Mouse (Mus musculus) forebrain, embryonic 11.5 days (tissue): ENCODE data around the gene Uncx. TPM values are rescaled to one million over a fixed set of nuclear protein-coding genes. Genes with fewer than 3 reads are reported as not detected.

Source experiments
- ATAC-seq: fragments of 200-750 bp; cut with Nextera tagmentation; replicated peaks from 2 replicates; pipeline ENCODE4 v1.8.0; 2017; ENCODE audit warnings: moderate TSS enrichment; ENCODE audit not compliant: low FRiP score
- DNase-seq: peaks from one replicate; pipeline ENCODE4 v3.0.0-alpha.2; 2017; ENCODE audit warnings: low spot score
- H3K27ac ChIP-seq: fragments of 300-500 bp; sonication (generic); 2 replicates; pipeline ENCODE4 v1.5.1; 2014; ENCODE audit warnings: low read depth, low read length
- H3K27me3 ChIP-seq: fragments of 300-500 bp; sonication (generic); 2 replicates; pipeline ENCODE4 v1.6.1; 2014; ENCODE audit warnings: mild to moderate bottlenecking, low read length, mixed read lengths; ENCODE audit not compliant: control insufficient read depth, insufficient read depth
- H3K36me3 ChIP-seq: fragments of 300-500 bp; sonication (generic); 2 replicates; pipeline ENCODE4 v1.6.1; 2014; ENCODE audit warnings: mild to moderate bottlenecking, low read length, moderate library complexity, mixed read lengths; ENCODE audit not compliant: control insufficient read depth, insufficient read depth
- H3K4me1 ChIP-seq: fragments of 300-500 bp; sonication (generic); replicated peaks from 2 replicates; pipeline ENCODE4 v1.6.1; 2014; ENCODE audit warnings: low read length, mixed read lengths; ENCODE audit not compliant: control insufficient read depth, insufficient read depth
- H3K4me2 ChIP-seq: fragments of 300-500 bp; sonication (generic); 2 replicates; pipeline ENCODE4 v1.6.1; 2014; ENCODE audit warnings: low read depth, mild to moderate bottlenecking, low read length, moderate library complexity, mixed read lengths; ENCODE audit not compliant: severe bottlenecking
- H3K4me3 ChIP-seq: fragments of 300-500 bp; sonication (generic); 2 replicates; pipeline ENCODE4 v1.5.1; 2014; ENCODE audit warnings: low read depth, low read length
- H3K9ac ChIP-seq: fragments of 300-500 bp; sonication (generic); 2 replicates; pipeline ENCODE4 v1.6.1; 2014; ENCODE audit warnings: low read length
- H3K9me3 ChIP-seq: fragments of 300-500 bp; sonication (generic); 2 replicates; pipeline ENCODE4 v1.6.1; 2016; ENCODE audit warnings: low read length, mixed read lengths; ENCODE audit not compliant: control insufficient read depth
- WGBS: fragments of 180-500 bp; shearing (Covaris S2); extraction: QIAGEN DNeasy Blood & Tissue Kit; methylation state at CpG from one replicate; pipeline ENCODE4 v1.1.7; 2014; 5-methylcytosine and 5-hydroxymethylcytosine counted together
- polyA plus RNA-seq: library from polyadenylated mRNA; unstranded; fragments of >200 nt; fragmentation: Nextera tagmentation; extraction: Ambion mirVana; gene quantifications from 2 replicates; pipeline ENCODE4 v1.2.1, GENCODE M21; 2014

The Uncx gene
- polyA plus RNA-seq, 1 experiment from 2014 or later, result 28.2 TPM

DNA sequence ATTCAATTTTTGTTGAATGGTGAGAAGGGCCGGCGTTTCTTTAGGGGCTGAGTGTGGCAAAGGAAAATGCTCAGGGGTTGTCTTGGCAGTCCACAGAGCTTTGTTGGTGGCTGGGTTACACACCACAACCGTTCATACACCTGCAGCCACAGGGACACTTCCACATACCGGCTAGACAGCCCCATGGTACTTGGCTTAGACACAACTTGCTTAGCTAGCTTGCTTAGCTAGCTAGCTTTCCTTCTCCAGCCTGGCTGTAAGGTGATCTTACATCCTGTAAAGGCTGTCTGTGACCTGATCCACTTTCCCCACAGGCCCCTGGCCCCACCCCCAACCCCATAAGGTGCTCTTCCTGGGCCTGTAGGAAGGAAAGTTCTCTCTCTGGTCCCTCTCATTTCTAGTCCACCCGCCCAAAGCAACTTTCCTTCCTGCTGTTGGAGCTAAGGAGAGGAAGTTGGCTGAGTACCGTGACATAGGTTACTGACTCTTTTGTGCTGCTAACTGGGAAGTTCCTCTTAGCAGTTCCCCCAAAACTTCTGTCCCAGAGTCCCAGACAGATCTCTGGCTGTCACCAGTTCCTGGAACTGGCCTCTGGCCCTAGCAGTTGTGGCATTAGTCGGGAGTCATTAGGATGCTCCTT is 12.3 kb downstream of the Uncx start:
- DNase-seq (no peak), ATAC-seq (no peak)
- H3K9ac ChIP-seq, result no peak overlapping the region
- H3K4me2 ChIP-seq, result no peak overlapping the region
- no peak overlapping the region for H3K27ac ChIP-seq
- H3K4me3 ChIP-seq, result no peak overlapping the region
- H3K4me1 ChIP-seq, result peaks cover 29% of the 10 kb centered on the region
- WGBS, result 3% methylated on average over 7 of the region's 7 CpGs
- no peaks in the 10 kb centered on the region for H3K36me3 ChIP-seq
- H3K27me3 ChIP-seq, result peaks cover 89% of the 10 kb centered on the region
- H3K9me3 ChIP-seq, result no peaks in the 10 kb centered on the region

DNA sequence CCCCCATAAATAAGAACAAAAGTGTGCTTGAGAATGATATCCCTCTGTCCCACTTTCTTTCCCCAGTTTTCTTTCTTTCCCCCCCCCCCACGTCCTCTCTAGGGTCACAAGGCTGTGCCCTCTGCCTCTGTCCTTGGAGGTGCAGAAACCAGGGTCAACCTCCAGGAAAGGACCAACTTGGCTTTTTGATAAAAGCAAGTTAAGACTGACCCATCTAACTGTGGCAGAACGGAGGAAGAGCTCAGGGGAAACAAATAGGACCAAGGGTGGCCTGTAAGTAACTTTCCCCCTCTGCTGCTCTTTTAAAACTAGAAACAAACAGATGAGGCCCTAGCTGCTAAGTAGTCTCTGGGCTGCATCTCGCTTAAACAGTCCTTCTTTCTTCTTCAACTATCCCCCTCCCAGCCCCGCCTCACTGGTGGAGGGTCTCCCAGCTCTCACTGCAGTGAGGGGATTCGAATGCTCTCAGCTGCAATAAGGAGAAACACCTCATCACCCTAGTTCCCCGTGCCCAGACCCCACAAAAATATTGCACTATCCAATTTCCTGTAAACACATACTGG is 12.9 kb downstream of the Uncx start:
- Histone ChIP-seq H3K4me1 (peaks cover 27% of the 10 kb centered on the region), H3K4me2 (no peak overlapping the region), H3K4me3 (no peak overlapping the region), H3K27me3 (peaks cover 84% of the 10 kb centered on the region), H3K9ac (no peak overlapping the region), H3K27ac (no peak overlapping the region), H3K36me3 (no peaks in the 10 kb centered on the region), H3K9me3 (no peaks in the 10 kb centered on the region)
- WGBS, result 1% methylated on average over 6 of the region's 6 CpGs
- ATAC-seq (no peak), DNase-seq (no peak)

DNA sequence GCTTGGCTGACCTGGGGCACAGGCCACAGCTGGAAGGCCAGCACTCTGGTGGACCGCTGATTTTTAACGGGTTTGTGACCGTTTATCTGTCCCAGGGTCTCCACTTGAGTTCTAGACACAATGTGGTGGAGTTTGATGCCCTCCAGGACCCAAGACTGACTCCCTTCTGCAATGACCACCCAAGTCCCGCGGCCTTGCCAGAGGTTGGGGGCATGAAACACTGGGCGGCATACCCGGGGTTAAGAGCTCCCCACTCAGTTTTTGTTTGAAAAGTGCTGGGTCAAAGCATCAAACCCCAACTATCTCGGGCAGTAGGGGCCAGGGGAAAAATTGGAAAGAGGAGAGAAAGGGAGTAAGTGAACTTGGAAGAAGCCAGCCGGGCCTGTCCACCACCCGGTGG is 13.8 kb downstream of the Uncx start:
- Histone ChIP-seq H3K9me3 (no peaks in the 10 kb centered on the region), H3K27ac (no peak overlapping the region), H3K4me3 (no peak overlapping the region), H3K9ac (no peak overlapping the region), H3K4me2 (no peak overlapping the region), H3K4me1 (peaks cover 26% of the 10 kb centered on the region), H3K27me3 (peaks cover 75% of the 10 kb centered on the region), H3K36me3 (no peaks in the 10 kb centered on the region)
- ATAC-seq, result no peak
- WGBS, result 2% methylated on average over 10 of the region's 10 CpGs
- DNase-seq, result no peak

DNA sequence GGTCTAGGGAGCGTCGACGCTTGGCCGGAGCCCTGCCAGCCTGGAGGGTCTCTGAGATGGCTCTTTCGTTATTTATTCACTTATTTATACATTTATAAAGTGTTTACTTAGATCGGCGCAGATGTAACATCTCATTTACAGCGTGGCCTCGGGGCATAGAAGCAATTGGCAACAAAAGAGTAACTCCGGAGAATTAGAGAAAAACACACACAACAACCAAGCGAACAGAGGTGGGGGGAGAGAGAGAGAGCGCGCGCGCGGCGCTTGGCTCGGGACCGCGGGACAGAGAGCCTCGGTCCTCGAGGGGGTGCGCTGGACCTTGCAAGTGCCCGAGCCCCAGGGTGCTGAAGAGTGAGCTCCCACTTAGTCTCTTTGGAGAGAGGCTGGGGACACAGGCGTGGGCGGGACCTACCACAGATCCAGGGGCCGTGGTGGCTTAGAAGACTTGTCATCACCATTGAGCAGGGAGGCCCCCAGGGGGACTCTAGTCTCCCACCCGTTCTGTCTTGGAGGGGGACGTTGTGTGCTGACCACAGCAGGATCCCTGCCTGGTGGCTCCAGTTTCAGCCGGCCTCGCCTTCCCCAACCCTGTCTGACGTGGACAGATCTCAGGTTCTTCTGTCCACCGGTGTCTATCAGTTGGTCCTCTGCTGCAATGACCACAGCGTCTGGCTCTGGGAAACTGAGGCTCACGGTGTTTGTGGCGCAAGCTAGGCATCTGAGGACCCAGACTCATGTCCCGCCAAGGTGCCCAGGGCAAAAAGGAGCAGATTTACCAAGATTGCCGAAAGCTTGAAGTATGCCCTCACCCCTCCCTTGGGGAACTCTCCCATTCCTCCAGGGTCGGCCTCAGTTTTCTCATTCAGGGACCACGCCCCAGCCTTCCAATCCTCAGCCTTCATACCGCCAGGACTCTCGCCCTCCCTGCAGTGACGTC is 14.5 kb downstream of the Uncx start:
- H3K4me3 ChIP-seq, result no peak overlapping the region
- ATAC-seq, result peak; percentile 34

DNA sequence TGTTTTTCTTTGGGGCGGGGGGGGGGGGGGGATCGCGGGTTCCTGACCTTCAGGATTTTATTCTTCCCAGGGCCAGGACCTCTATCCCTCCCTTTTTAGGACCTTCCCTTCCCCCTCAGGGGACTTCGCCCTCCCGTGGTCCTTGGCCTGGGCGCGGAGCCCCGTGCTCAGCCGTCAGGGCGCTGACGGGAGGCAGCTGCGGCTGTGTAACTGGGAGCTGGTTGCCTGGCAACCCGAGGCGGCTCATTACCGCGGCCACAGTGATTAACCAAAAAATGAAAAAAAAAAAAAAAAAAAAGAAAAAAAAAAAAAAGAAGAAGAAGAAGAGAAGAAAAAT is 15.1 kb downstream of the Uncx start:
- under 1% methylated on average over 16 of the region's 16 CpGs for WGBS
- Histone ChIP-seq H3K4me3 (no peak overlapping the region), H3K36me3 (no peaks in the 10 kb centered on the region), H3K4me1 (peaks cover 22% of the 10 kb centered on the region), H3K4me2 (peak overlapping the region; percentile 33; the same call in 1 of the 2 replicates), H3K9me3 (no peaks in the 10 kb centered on the region), H3K9ac (no peak overlapping the region; the same call in 1 of the 2 replicates), H3K27me3 (peaks cover 65% of the 10 kb centered on the region), H3K27ac (no peak overlapping the region)
- peak; percentile 80 for ATAC-seq
- DNase-seq, result peak; percentile 86

More for the DNA sequence above, 14.5 kb downstream of the Uncx start:
- Histone ChIP-seq H3K4me2 (peak overlapping the region; percentile 33; the same call in 1 of the 2 replicates), H3K4me1 (peaks cover 26% of the 10 kb centered on the region), H3K27ac (no peak overlapping the region), H3K9me3 (no peaks in the 10 kb centered on the region), H3K36me3 (no peaks in the 10 kb centered on the region), H3K9ac (peak overlapping the region; percentile 4; the same call in 1 of the 2 replicates), H3K27me3 (peaks cover 68% of the 10 kb centered on the region)
- under 1% methylated on average over 43 of the region's 43 CpGs for WGBS
- DNase-seq, result no peak

DNA sequence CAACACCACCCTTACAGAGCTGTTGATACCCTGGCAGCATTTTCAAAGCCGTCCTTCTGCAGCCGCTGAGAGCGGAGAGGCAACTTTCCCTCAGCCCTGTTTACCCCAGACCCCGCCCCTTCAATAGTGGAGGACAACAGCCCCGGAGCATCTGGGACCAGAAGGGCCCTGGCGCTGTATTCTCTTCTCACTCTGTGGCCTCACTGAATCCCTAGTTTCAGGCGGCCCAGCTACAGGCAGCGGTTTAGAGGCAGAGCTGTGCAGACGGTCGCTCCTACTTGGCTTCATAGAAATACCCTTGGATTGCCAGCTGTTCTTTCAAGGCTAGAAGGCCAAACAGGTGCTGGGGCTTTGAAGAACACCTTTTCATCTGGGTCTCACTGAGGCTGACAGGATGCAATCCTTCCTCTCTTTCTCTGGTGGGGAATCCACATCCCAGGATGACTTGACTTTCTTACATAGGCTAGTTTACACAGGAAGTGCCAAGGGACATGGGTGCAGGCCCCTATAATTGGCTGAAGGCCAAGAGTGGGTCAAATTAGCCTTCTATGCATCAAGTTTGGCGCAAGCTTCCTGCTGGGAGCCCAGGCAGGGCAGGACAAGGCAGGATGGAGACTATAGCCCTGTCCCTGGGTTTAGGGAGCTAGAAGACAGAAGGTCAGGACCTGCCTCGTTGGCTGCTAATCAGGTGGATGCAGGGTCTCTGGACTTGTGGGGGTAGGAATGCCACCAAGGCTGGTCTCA is 15.8 kb downstream of the Uncx start:
- DNase-seq (peak; percentile 77), ATAC-seq (peak; percentile 65)
- 3% methylated on average over 12 of the region's 12 CpGs for WGBS
- peaks cover 22% of the 10 kb centered on the region for H3K4me1 ChIP-seq
- peak overlapping the region; percentile 48 for H3K27ac ChIP-seq
- no peaks in the 10 kb centered on the region for H3K36me3 ChIP-seq
- H3K4me3 ChIP-seq, result no peak overlapping the region
- H3K27me3 ChIP-seq, result peaks cover 58% of the 10 kb centered on the region
- no peak overlapping the region for H3K9ac ChIP-seq
- peak overlapping the region; percentile 12; the same call in 1 of the 2 replicates for H3K4me2 ChIP-seq
- H3K9me3 ChIP-seq, result no peaks in the 10 kb centered on the region

DNA sequence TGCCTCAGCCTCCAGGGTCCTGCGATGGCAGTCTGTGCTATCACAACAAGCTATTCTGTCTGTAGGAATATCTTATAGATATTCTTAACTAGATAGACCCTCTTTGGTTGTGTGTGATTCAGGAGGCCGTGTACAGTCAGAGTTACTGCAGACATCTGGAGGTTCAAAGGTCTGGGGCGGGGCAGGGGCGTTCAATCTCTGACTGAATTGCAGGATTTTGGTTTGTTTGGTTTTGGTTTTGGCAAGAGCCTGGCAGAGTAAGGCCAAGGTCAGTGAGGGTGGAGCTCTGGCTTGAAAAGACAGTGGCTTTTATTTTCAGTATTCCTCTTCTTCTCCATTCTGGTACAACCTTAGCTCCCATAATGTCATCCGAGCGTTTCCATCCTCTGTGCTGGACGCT is 16.5 kb downstream of the Uncx start:
- Histone ChIP-seq H3K27ac (no peak overlapping the region), H3K9me3 (no peaks in the 10 kb centered on the region), H3K9ac (no peak overlapping the region), H3K4me2 (no peak overlapping the region), H3K4me3 (no peak overlapping the region), H3K27me3 (peaks cover 53% of the 10 kb centered on the region), H3K36me3 (no peaks in the 10 kb centered on the region), H3K4me1 (peaks cover 19% of the 10 kb centered on the region)
- DNase-seq, result no peak
- WGBS, result 55% methylated on average over 7 of the region's 7 CpGs
- ATAC-seq, result no peak

DNA sequence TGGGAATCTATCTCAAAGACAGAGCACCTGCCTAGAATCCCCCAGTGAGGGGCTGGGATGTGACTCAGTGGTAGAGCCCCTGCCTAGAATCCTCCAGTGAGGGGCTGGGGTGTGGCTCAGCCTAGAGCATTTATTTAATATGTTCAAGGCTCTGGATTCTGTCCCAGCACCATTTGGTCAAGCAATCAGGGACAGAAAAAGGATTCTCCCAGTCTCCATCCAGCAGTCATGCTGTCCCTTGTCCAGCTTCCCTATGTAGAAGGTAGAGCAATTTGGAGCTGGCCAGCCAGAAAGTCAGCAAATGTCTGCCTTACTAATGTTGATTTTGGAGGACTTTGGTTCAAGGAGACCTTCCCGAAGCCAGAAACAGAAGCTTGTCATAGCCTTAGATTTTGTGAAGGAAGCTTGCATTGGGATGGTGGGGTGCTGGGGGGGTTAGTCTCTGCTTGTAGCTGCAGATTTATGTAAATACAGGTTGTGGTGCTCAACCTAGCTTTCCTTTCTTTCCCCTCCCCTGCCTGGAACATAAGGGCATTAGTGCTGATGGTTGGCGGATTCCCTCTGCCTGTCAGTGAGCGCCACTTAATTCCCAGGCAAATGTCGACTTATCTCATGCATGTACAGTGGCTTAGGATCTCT is 18.2 kb downstream of the Uncx start:
- ATAC-seq (no peak), DNase-seq (no peak)
- Histone ChIP-seq H3K4me3 (no peak overlapping the region), H3K9me3 (no peaks in the 10 kb centered on the region), H3K9ac (no peak overlapping the region), H3K4me2 (no peak overlapping the region), H3K36me3 (no peaks in the 10 kb centered on the region), H3K27me3 (peaks cover 38% of the 10 kb centered on the region), H3K4me1 (peaks cover 16% of the 10 kb centered on the region), H3K27ac (no peak overlapping the region)
- 75% methylated on average over 4 of the region's 4 CpGs for WGBS
